Comparison of ENCODE assay signal across 29 mouse cellular contexts in the genomic region with DNA sequence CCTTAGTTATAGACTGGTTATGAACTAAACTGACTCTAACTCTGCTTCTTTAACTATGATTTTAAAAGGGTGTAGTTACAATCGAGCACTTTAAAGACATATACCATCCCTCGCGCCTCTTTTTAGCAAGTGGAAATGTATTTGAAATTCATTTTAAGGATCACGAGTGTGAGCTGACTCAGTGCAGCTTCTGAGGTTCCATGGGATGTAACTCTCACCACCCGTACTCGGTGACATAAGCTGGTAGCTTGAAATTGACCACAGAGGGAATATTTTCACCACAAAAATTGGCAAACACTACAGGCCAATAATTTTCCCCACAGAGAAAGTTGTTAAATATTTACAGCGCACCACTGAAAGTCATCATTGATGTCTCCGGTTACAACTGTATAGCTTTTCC.
"Had no signal": no experiment of that assay in that cellular context is flagged by ENCODE, and none has a peak within 500 bp of the region (broad histone marks: within the 10 kb centered on the region; RNA-seq: fewer than 3 reads in every experiment).

No protein-coding gene starts in this region.

- H3K4me1 ChIP-seq: limb, embryonic 10.5 days; limb, embryonic 13.5 days; limb, embryonic 15.5 days; liver, embryonic 12.5 days; liver, embryonic 13.5 days; liver, embryonic 15.5 days; lung, embryonic 15.5 days; megakaryocyte, embryonic 14.5 days; midbrain, embryonic 10.5 days; midbrain, embryonic 12.5 days; midbrain, embryonic 13.5 days; midbrain, embryonic 15.5 days had no signal

- H3K4me3 ChIP-seq: limb, embryonic 10.5 days; limb, embryonic 12.5 days; limb, embryonic 13.5 days; limb, embryonic 15.5 days; liver, embryonic 12.5 days; liver, embryonic 13.5 days; liver, embryonic 15.5 days; lung, embryonic 15.5 days; megakaryocyte, embryonic 14.5 days; midbrain, embryonic 10.5 days; midbrain, embryonic 12.5 days; midbrain, embryonic 13.5 days; midbrain, embryonic 15.5 days; myocyte had no signal

- ATAC-seq: liver, embryonic 12.5 days; liver, postnatal 0 days; lung, postnatal 0 days; midbrain, embryonic 13.5 days; midbrain, embryonic 15.5 days; midbrain, embryonic 16.5 days had no signal

- H3K36me3 ChIP-seq: limb, embryonic 10.5 days; limb, embryonic 12.5 days; limb, embryonic 13.5 days; limb, embryonic 15.5 days; liver, embryonic 12.5 days; liver, embryonic 13.5 days; liver, embryonic 15.5 days; lung, embryonic 15.5 days; midbrain, embryonic 10.5 days; midbrain, embryonic 12.5 days; midbrain, embryonic 13.5 days; midbrain, embryonic 15.5 days had no signal

- H3K27me3 ChIP-seq: limb, embryonic 12.5 days; limb, embryonic 13.5 days; limb, embryonic 15.5 days; liver, embryonic 12.5 days; liver, embryonic 13.5 days; liver, embryonic 15.5 days; lung, embryonic 15.5 days; megakaryocyte, embryonic 14.5 days; midbrain, embryonic 12.5 days; midbrain, embryonic 13.5 days; midbrain, embryonic 15.5 days had no signal

- H3K27ac ChIP-seq: limb, embryonic 10.5 days; limb, embryonic 12.5 days; limb, embryonic 13.5 days; limb, embryonic 15.5 days; liver, embryonic 12.5 days; liver, embryonic 13.5 days; liver, embryonic 14.5 days; liver, embryonic 15.5 days; lung, embryonic 15.5 days; macrophage; midbrain, embryonic 10.5 days; midbrain, embryonic 12.5 days; midbrain, embryonic 13.5 days; midbrain, embryonic 15.5 days had no signal

- DNase-seq: left cerebral cortex, postnatal 4 days; liver; liver, embryonic 13.5 days; liver, postnatal 0 days; lung, adult 18-20 months; lung, adult 2 months; lung, embryonic 14.5 days; lung, postnatal 10 days; lung, postnatal 14 days; lung, postnatal 36 days; lung, postnatal 4 days; midbrain, embryonic 14.5 days had no signal
